Mouse (Mus musculus) heart, postnatal 0 days (tissue): ENCODE data around the gene Dync1li1.

ENCODE experiments used
- CTCF ChIP-seq: IDR thresholded peaks from 2 replicates; pipeline ENCODE4 v1.5.1; 2016; ENCODE audit warnings: antibody characterized with exemption, control low read depth, low read depth
- EP300 ChIP-seq: IDR thresholded peaks from 2 replicates; pipeline ENCODE4 v1.6.1; 2016; ENCODE audit warnings: antibody characterized with exemption, low read depth

- TF ChIP-seq CTCF (no peak), EP300 (no peak)
Measured at GRCm38 (mm10) chr9:114687639-114688038, 951 bp upstream of the Dync1li1 start.
